In genomic region chr5:18347297-18347696, GRCm38 (mm10) we compare ENCODE assay signal across 17 mouse cellular contexts. TPM values are rescaled to one million over a fixed set of nuclear protein-coding genes. Genes with fewer than 3 reads are reported as not detected.
"Had no signal": no experiment of that assay in that cellular context is flagged by ENCODE, and none has a peak within 500 bp of the region (broad histone marks: within the 10 kb centered on the region; RNA-seq: fewer than 3 reads in every experiment).

No protein-coding gene starts in this region.

- ATAC-seq: hindbrain, embryonic 16.5 days; inflammation-experienced regulatory T-cells, adult 6 months; intestine, embryonic 15.5 days; intestine, postnatal 0 days; liver, postnatal 0 days had no signal

- DNase-seq: gastrocnemius, postnatal 25 days; heart, adult 18-20 months; heart, postnatal 10 days; heart, postnatal 4 days; kidney, adult 18-20 months; kidney, adult 8-10 months; kidney, postnatal 10 days; kidney, postnatal 25 days; kidney, postnatal 4 days; liver; liver, embryonic 13.5 days; liver, postnatal 0 days had no signal

RNA-seq across cellular contexts. Expression of gene Gnai1, which starts 12.9 kb away (rescaled TPM):
- total RNA-seq: granulocyte monocyte progenitor cell, adult 5-6 weeks had no signal
- polyA plus RNA-seq: inflammation-experienced regulatory T-cells, adult 6 months had no signal
